Mouse (Mus musculus) G1E (cell line): ENCODE measurements around the gene Ppp2r3a. TPM values are rescaled to one million over a fixed set of nuclear protein-coding genes. Genes with fewer than 3 reads are reported as not detected.

Source experiments
- ATAC-seq: 2 replicates; pipeline ENCODE4 v1.8.0; 2016; ENCODE audit warnings: mild to moderate bottlenecking; ENCODE audit not compliant: insufficient number of reproducible peaks, poor library complexity, low FRiP score, severe bottlenecking; ENCODE audit errors: extremely low read depth
- DNase-seq: peaks from one replicate; pipeline ENCODE4 v3.0.0; 2012; ENCODE audit warnings: low spot score
- H3K27me3 ChIP-seq: 2 replicates; pipeline ENCODE4 v1.6.1; 2012; ENCODE audit warnings: mild to moderate bottlenecking, low read length, inconsistent platforms; ENCODE audit not compliant: insufficient read depth
- H3K36me3 ChIP-seq: replicated peaks from 2 replicates; pipeline ENCODE3; 2012; ENCODE audit warnings: mild to moderate bottlenecking, inconsistent platforms
- H3K4me1 ChIP-seq: 2 replicates; pipeline ENCODE4 v1.6.1; 2012; ENCODE audit warnings: low read depth, low read length, inconsistent platforms, mixed read lengths; ENCODE audit not compliant: insufficient read depth
- H3K4me3 ChIP-seq: 2 replicates; pipeline ENCODE4 v1.5.1; 2012; ENCODE audit warnings: low read depth, mild to moderate bottlenecking, inconsistent platforms, low read length, moderate library complexity, mixed read lengths
- H3K9me3 ChIP-seq: replicated peaks from 2 replicates; pipeline ENCODE4 v1.6.1; 2012; ENCODE audit warnings: inconsistent platforms
- CTCF ChIP-seq: IDR thresholded peaks from 2 replicates; pipeline ENCODE4 v1.5.1; 2012; ENCODE audit warnings: low read depth, low read length, inconsistent platforms, mixed read lengths
- GATA1 ChIP-seq: IDR thresholded peaks from 2 replicates; pipeline ENCODE4 v1.6.1; 2012; ENCODE audit warnings: borderline replicate concordance, low read length, inconsistent platforms, mixed read lengths
- GATA2 ChIP-seq: IDR thresholded peaks from 2 replicates; pipeline ENCODE4 v1.6.1; 2012; ENCODE audit warnings: low read depth, low read length, inconsistent platforms, borderline replicate concordance
- POLR2AphosphoS5 ChIP-seq: IDR thresholded peaks from 2 replicates; pipeline ENCODE4 v1.6.1; 2012; ENCODE audit warnings: low read depth, low read length, inconsistent platforms; ENCODE audit not compliant: insufficient replicate concordance
- TAL1 ChIP-seq: conservative IDR thresholded peaks from 2 replicates; pipeline ENCODE4 v1.6.1; 2012; ENCODE audit warnings: low read depth, low read length, inconsistent platforms, mixed read lengths
- polyA plus RNA-seq: library from polyadenylated mRNA; stranded (reverse); fragments of >175 nt; gene quantifications from 2 replicates; pipeline ENCODE4 v1.2.3, GENCODE M21; 2012
- total RNA-seq, 2 experiments: library from RNA; stranded (forward) in 1 of 2; stranded (reverse) in 1 of 2; fragments of 200-1000 nt in 1 of 2; fragments of >200 nt in 1 of 2; fragmentation: Nextera tagmentation in 1 of 2; gene quantifications; 2 replicates each; pipeline ENCODE4 v1.2.3; 2014 to 2017

Ppp2r3a gene
- total and polyA plus RNA-seq, 3 experiments = 0.71 TPM; not detected in 2

- no peaks in the 10 kb centered on the region for H3K27me3 ChIP-seq
- no peaks in the 10 kb centered on the region for H3K4me1 ChIP-seq
- H3K9me3 ChIP-seq = peaks cover 30% of the 10 kb centered on the region
- no peak for ATAC-seq
- H3K4me3 ChIP-seq = no peak overlapping the region
- TF ChIP-seq GATA2 = no peak
- TF ChIP-seq TAL1 = no peak
- no peak for TF ChIP-seq CTCF
- TF ChIP-seq POLR2AphosphoS5 = no peak
- TF ChIP-seq GATA1 = no peak
- no peaks in the 10 kb centered on the region for H3K36me3 ChIP-seq
- no peak for DNase-seq
Observed at GRCm38 (mm10) chr9:101288901-101289647, 37.5 kb upstream of the Ppp2r3a start.

- peaks cover 25% of the 10 kb centered on the region for H3K9me3 ChIP-seq
- no peaks in the 10 kb centered on the region for H3K4me1 ChIP-seq
- DNase-seq (no peak), ATAC-seq (no peak)
- no peak overlapping the region for H3K4me3 ChIP-seq
- TF ChIP-seq GATA2 (no peak), POLR2AphosphoS5 (no peak), CTCF (no peak), GATA1 (no peak), TAL1 (no peak)
- no peaks in the 10 kb centered on the region for H3K36me3 ChIP-seq
- H3K27me3 ChIP-seq = no peaks in the 10 kb centered on the region
Observed at GRCm38 (mm10) chr9:101286766-101287165, 35.2 kb upstream of the Ppp2r3a start.

- H3K36me3 ChIP-seq = no peaks in the 10 kb centered on the region
- ATAC-seq = no peak
- H3K4me3 ChIP-seq = no peak overlapping the region
- DNase-seq = no peak
- H3K27me3 ChIP-seq = no peaks in the 10 kb centered on the region
- H3K9me3 ChIP-seq = peaks cover 34% of the 10 kb centered on the region
- H3K4me1 ChIP-seq = no peaks in the 10 kb centered on the region
- no peak for TF ChIP-seq GATA1
- TF ChIP-seq GATA2 = no peak
- no peak for TF ChIP-seq POLR2AphosphoS5
- no peak for TF ChIP-seq CTCF
- TF ChIP-seq TAL1 = no peak
Observed at GRCm38 (mm10) chr9:101284049-101284448, 32.5 kb upstream of the Ppp2r3a start.

GRCm38 (mm10) chr9:101282651-101283050 is 31.1 kb upstream of the Ppp2r3a start:
- no peak overlapping the region for H3K4me3 ChIP-seq
- peaks cover 39% of the 10 kb centered on the region for H3K9me3 ChIP-seq
- TF ChIP-seq GATA1 (no peak), CTCF (no peak), POLR2AphosphoS5 (no peak), GATA2 (no peak), TAL1 (no peak)
- H3K27me3 ChIP-seq = no peaks in the 10 kb centered on the region
- DNase-seq (no peak), ATAC-seq (no peak)
- H3K4me1 ChIP-seq = no peaks in the 10 kb centered on the region
- H3K36me3 ChIP-seq = no peaks in the 10 kb centered on the region

- no peak for ATAC-seq
Observed at GRCm38 (mm10) chr9:101281906-101282305, 30.3 kb upstream of the Ppp2r3a start.

GRCm38 (mm10) chr9:101281326-101281725 is 29.7 kb upstream of the Ppp2r3a start:
- TF ChIP-seq TAL1 (no peak), POLR2AphosphoS5 (no peak), GATA2 (no peak), CTCF (no peak), GATA1 (no peak)
- Histone ChIP-seq H3K4me3 (no peak overlapping the region), H3K27me3 (no peaks in the 10 kb centered on the region), H3K4me1 (no peaks in the 10 kb centered on the region), H3K9me3 (peaks cover 42% of the 10 kb centered on the region), H3K36me3 (no peaks in the 10 kb centered on the region)
- DNase-seq (no peak), ATAC-seq (no peak)

More at GRCm38 (mm10) chr9:101281906-101282305, 30.3 kb upstream of the Ppp2r3a start:
- Histone ChIP-seq H3K4me3 (no peak overlapping the region), H3K27me3 (no peaks in the 10 kb centered on the region), H3K9me3 (peaks cover 42% of the 10 kb centered on the region), H3K36me3 (no peaks in the 10 kb centered on the region), H3K4me1 (no peaks in the 10 kb centered on the region)
- DNase-seq = no peak
- TF ChIP-seq POLR2AphosphoS5 (no peak), CTCF (no peak), TAL1 (no peak), GATA2 (no peak), GATA1 (no peak)
